8 mouse cellular contexts compared by ENCODE assay signal in the genomic region with DNA sequence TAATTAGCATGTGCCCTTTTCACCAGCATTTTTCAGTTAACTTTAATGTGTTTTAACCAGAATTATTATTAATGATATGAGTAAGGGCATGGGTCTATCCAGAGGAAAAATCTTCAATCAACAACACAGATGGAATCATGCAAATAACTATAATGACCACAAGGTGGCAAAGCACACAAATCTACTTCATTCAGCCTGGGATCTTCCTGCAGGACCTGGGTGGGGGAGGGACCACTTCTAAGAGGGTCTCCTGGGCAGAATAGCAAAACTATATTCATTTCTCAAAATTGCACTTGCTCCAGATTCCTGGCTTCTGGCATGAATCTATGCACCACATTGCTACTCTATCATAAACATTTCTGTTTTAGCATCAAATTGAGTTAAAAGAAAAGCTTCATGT.
A peak's percentile ranks its signal among the peaks of the same experiment; 100 is the strongest.
DNase-seq lines count a peak whose midpoint lies in the region; ATAC-seq lines count a peak whose summit lies in the region.
"Had no signal": no experiment of that assay in that cellular context is flagged by ENCODE, and none has a peak within 500 bp of the region (broad histone marks: within the 10 kb centered on the region; RNA-seq: fewer than 3 reads in every experiment).

No protein-coding gene starts in this region.

- H3K9ac ChIP-seq in hindbrain, embryonic 16.5 days (ENCODE audit: low read depth, low read length): no peak overlapping the region
- H3K9ac ChIP-seq in hindbrain, embryonic 12.5 days: no peak overlapping the region
- H3K9ac ChIP-seq in neural tube, embryonic 13.5 days: no peak overlapping the region
- no peak overlapping the region for H3K9ac ChIP-seq in forebrain, embryonic 15.5 days (replicated peaks)

- no peak overlapping the region for H3K4me3 ChIP-seq in hindbrain, embryonic 16.5 days (ENCODE audit: low read length)
- no peak overlapping the region for H3K4me3 ChIP-seq in hindbrain, embryonic 12.5 days
- no peak overlapping the region for H3K4me3 ChIP-seq in neural tube, embryonic 13.5 days
- no peak overlapping the region for H3K4me3 ChIP-seq in forebrain, embryonic 15.5 days

- no peaks in the 10 kb centered on the region for H3K27me3 ChIP-seq in hindbrain, embryonic 16.5 days (replicated peaks; ENCODE audit: control insufficient read depth, insufficient read depth, low read length)
- no peaks in the 10 kb centered on the region for H3K27me3 ChIP-seq in hindbrain, embryonic 12.5 days
- no peaks in the 10 kb centered on the region for H3K27me3 ChIP-seq in neural tube, embryonic 13.5 days
- no peaks in the 10 kb centered on the region for H3K27me3 ChIP-seq in forebrain, embryonic 15.5 days

- DNase-seq in neural tube, embryonic 10.5 days (ENCODE audit: extremely low spot score, low spot score): no peak
- DNase-seq in telencephalon, adult 2 months (ENCODE audit: low read depth, low spot score): peak; percentile 6
- no peak for DNase-seq in adipocyte (ENCODE audit: low spot score)

- H3K36me3 ChIP-seq in hindbrain, embryonic 16.5 days (ENCODE audit: control insufficient read depth, insufficient read depth, low read length): no peaks in the 10 kb centered on the region
- no peaks in the 10 kb centered on the region for H3K36me3 ChIP-seq in hindbrain, embryonic 12.5 days
- no peaks in the 10 kb centered on the region for H3K36me3 ChIP-seq in neural tube, embryonic 13.5 days
- no peaks in the 10 kb centered on the region for H3K36me3 ChIP-seq in forebrain, embryonic 15.5 days

- H3K27ac ChIP-seq in hindbrain, embryonic 16.5 days (ENCODE audit: low read depth, low read length): no peak overlapping the region
- no peak overlapping the region for H3K27ac ChIP-seq in hindbrain, embryonic 12.5 days
- no peak overlapping the region for H3K27ac ChIP-seq in neural tube, embryonic 13.5 days (replicated peaks)
- H3K27ac ChIP-seq in forebrain, embryonic 15.5 days (replicated peaks): no peak overlapping the region
- H3K27ac ChIP-seq: macrophage had no signal

- H3K4me2 ChIP-seq in hindbrain, embryonic 16.5 days (ENCODE audit: low read length): no peak overlapping the region
- H3K4me2 ChIP-seq in hindbrain, embryonic 12.5 days (replicated peaks): no peak overlapping the region
- no peak overlapping the region for H3K4me2 ChIP-seq in neural tube, embryonic 13.5 days
- H3K4me2 ChIP-seq in forebrain, embryonic 15.5 days (replicated peaks): no peak overlapping the region

- ATAC-seq in hindbrain, embryonic 16.5 days: peak; percentile 69; the same call in 1 of the 2 replicates
- ATAC-seq in hindbrain, embryonic 12.5 days (ENCODE audit: low FRiP score): no peak
- 0 out of 2 replicates have a peak, but pooled peaks have one; percentile 40 for ATAC-seq in neural tube, embryonic 13.5 days (ENCODE audit: low read depth)
- ATAC-seq in forebrain, embryonic 15.5 days (replicated peaks): peak; percentile 55

- no peaks in the 10 kb centered on the region for H3K9me3 ChIP-seq in hindbrain, embryonic 16.5 days (ENCODE audit: control insufficient read depth, low read length)
- no peaks in the 10 kb centered on the region for H3K9me3 ChIP-seq in hindbrain, embryonic 12.5 days (replicated peaks)
- no peaks in the 10 kb centered on the region for H3K9me3 ChIP-seq in neural tube, embryonic 13.5 days
- no peaks in the 10 kb centered on the region for H3K9me3 ChIP-seq in forebrain, embryonic 15.5 days

- H3K4me1 ChIP-seq in hindbrain, embryonic 16.5 days (ENCODE audit: control insufficient read depth, insufficient read depth, low read depth, low read length): no peaks in the 10 kb centered on the region
- no peaks in the 10 kb centered on the region for H3K4me1 ChIP-seq in hindbrain, embryonic 12.5 days
- H3K4me1 ChIP-seq in neural tube, embryonic 13.5 days (replicated peaks): no peaks in the 10 kb centered on the region
- H3K4me1 ChIP-seq in forebrain, embryonic 15.5 days: no peaks in the 10 kb centered on the region
